Mouse (Mus musculus) ES-E14 (cell line): ENCODE results near the gene Marc1. TPM values are rescaled to one million over a fixed set of nuclear protein-coding genes. Genes with fewer than 3 reads are reported as not detected.

Experiments used
- DNase-seq: peaks from one replicate; pipeline ENCODE4 v3.0.0-alpha.2; 2013; ENCODE audit warnings: low read depth, low spot score
- H3K27ac ChIP-seq: 2 replicates; pipeline ENCODE4 v1.5.1; 2012; ENCODE audit warnings: low read depth, mild to moderate bottlenecking, low read length, moderate library complexity, mixed read lengths; ENCODE audit not compliant: poor library complexity, insufficient read depth, severe bottlenecking
- H3K36me3 ChIP-seq: 2 replicates; pipeline ENCODE4 v1.6.1; 2012; ENCODE audit warnings: mild to moderate bottlenecking, low read length, moderate library complexity, mixed read lengths; ENCODE audit not compliant: control insufficient read depth, poor library complexity, insufficient read depth, severe bottlenecking
- H3K4me1 ChIP-seq, 2 experiments: fragments of 150-350 bp in 1 of 2; sonication (generic) in 1 of 2; 2 replicates each; pipeline ENCODE4 v1.6.1; 2012; ENCODE audit warnings: low read length in 2 of 2, mild to moderate bottlenecking in 1 of 2, mixed read lengths in 1 of 2; ENCODE audit not compliant: control insufficient read depth in 2 of 2, insufficient read depth in 2 of 2, poor library complexity in 1 of 2
- H3K4me3 ChIP-seq, 2 experiments: fragments of 150-350 bp in 1 of 2; sonication (generic) in 1 of 2; 2 replicates each; pipeline ENCODE4 v1.5.1; 2012; ENCODE audit warnings: low read length in 2 of 2, low read depth in 1 of 2, mild to moderate bottlenecking in 1 of 2, mixed read lengths in 1 of 2; ENCODE audit not compliant: insufficient read depth in 1 of 2, poor library complexity in 1 of 2, severe bottlenecking in 1 of 2
- H3K9ac ChIP-seq: 2 replicates; pipeline ENCODE4 v1.6.1; 2012; ENCODE audit warnings: low read depth, mild to moderate bottlenecking, low read length, mixed read lengths; ENCODE audit not compliant: poor library complexity, insufficient read depth, severe bottlenecking
- H3K9me3 ChIP-seq: fragments of 150-350 bp; sonication (generic); 2 replicates; pipeline ENCODE4 v1.6.1; 2012; ENCODE audit warnings: low read depth, mild to moderate bottlenecking, low read length; ENCODE audit not compliant: control insufficient read depth, insufficient read depth
- CHD2 ChIP-seq: IDR thresholded peaks from 2 replicates; pipeline ENCODE4 v1.6.1; 2014; ENCODE audit warnings: mild to moderate bottlenecking, low read depth, low read length, inconsistent platforms
- HCFC1 ChIP-seq: IDR thresholded peaks from 2 replicates; pipeline ENCODE4 v1.6.1; 2012; ENCODE audit warnings: low read length, inconsistent platforms, borderline replicate concordance; ENCODE audit not compliant: insufficient read depth
- MAFK ChIP-seq: IDR thresholded peaks from 2 replicates; pipeline ENCODE4 v1.6.1; 2014; ENCODE audit warnings: mild to moderate bottlenecking, low read depth, low read length, inconsistent platforms; ENCODE audit not compliant: insufficient read depth
- ZC3H11A ChIP-seq: IDR thresholded peaks from 2 replicates; pipeline ENCODE4 v1.6.1; 2012; ENCODE audit warnings: low read depth, mild to moderate bottlenecking, inconsistent platforms, low read length, borderline replicate concordance
- ZNF384 ChIP-seq: IDR thresholded peaks from 2 replicates; pipeline ENCODE4 v1.6.1; 2012; ENCODE audit warnings: low read depth, low read length, inconsistent platforms
- in situ Hi-C, 2 experiments: fragments of 600-800 bp; cut with MboI; formaldehyde crosslinking; loops; one replicate each; pipeline ENCODE4 v1.15.1; 2025; ENCODE audit warnings: low sequenced_read_pairs in 2 of 2, inconsistent platforms in 1 of 2; ENCODE audit not compliant: unreplicated experiment in 2 of 2
- total RNA-seq: library from RNA; depleted of rRNA; stranded (reverse); fragments of 300-350 nt; gene quantifications from 2 replicates; pipeline ENCODE4 v1.2.3, GENCODE M21; 2012

Gene Marc1
- total RNA-seq, 1 experiment, result 0.18 TPM

- no peak for DNase-seq
- no peak overlapping the region for H3K4me3 ChIP-seq
- in situ Hi-C loops, result loop anchor here (25.0 kb wide), 1 partner anchor 500 kb away; no protein-coding TSS in a partner anchor
Measured at GRCm38 (mm10) chr1:184761988-184762387, 49.1 kb downstream of the Marc1 start.

GRCm38 (mm10) chr1:184752671-184753070 lies 58.4 kb downstream of the Marc1 start:
- Histone ChIP-seq H3K4me3 (no peak overlapping the region), H3K4me1 (no peaks in the 10 kb centered on the region), H3K36me3 (no peaks in the 10 kb centered on the region), H3K9ac (no peak overlapping the region), H3K9me3 (no peaks in the 10 kb centered on the region), H3K27ac (no peak overlapping the region)
- no peak for DNase-seq
- TF ChIP-seq ZC3H11A (no peak), CHD2 (no peak), ZNF384 (no peak), HCFC1 (no peak), MAFK (no peak)
- in situ Hi-C loops, result loop anchor here (25.0 kb wide), 1 partner anchor 490 kb away; no protein-coding TSS in a partner anchor

More at GRCm38 (mm10) chr1:184761988-184762387, 49.1 kb downstream of the Marc1 start:
- Histone ChIP-seq H3K9ac (no peak overlapping the region), H3K9me3 (no peaks in the 10 kb centered on the region), H3K27ac (no peak overlapping the region), H3K36me3 (no peaks in the 10 kb centered on the region), H3K4me1 (no peaks in the 10 kb centered on the region)
- TF ChIP-seq ZNF384 (no peak), MAFK (no peak), CHD2 (no peak), HCFC1 (no peak), ZC3H11A (no peak)

GRCm38 (mm10) chr1:184750114-184750664 lies 60.9 kb downstream of the Marc1 start:
- no peak for TF ChIP-seq ZC3H11A
- TF ChIP-seq HCFC1, result no peak
- no peak for TF ChIP-seq MAFK
- TF ChIP-seq ZNF384, result no peak
- TF ChIP-seq CHD2, result no peak
- H3K27ac ChIP-seq, result no peak overlapping the region
- no peaks in the 10 kb centered on the region for H3K9me3 ChIP-seq
- H3K36me3 ChIP-seq, result no peaks in the 10 kb centered on the region
- DNase-seq, result no peak
- in situ Hi-C loops, result loop anchor here (25.0 kb wide), 1 partner anchor 488 kb away; no protein-coding TSS in a partner anchor
- H3K9ac ChIP-seq, result no peak overlapping the region
- H3K4me1 ChIP-seq, result no peaks in the 10 kb centered on the region
- H3K4me3 ChIP-seq, result no peak overlapping the region

- Histone ChIP-seq H3K4me1 (no peaks in the 10 kb centered on the region), H3K27ac (no peak overlapping the region), H3K9me3 (no peaks in the 10 kb centered on the region), H3K36me3 (no peaks in the 10 kb centered on the region), H3K4me3 (no peak overlapping the region), H3K9ac (no peak overlapping the region)
- in situ Hi-C loops, result no loop called here
- no peak for DNase-seq
- no peak for TF ChIP-seq ZC3H11A
- no peak for TF ChIP-seq CHD2
- no peak for TF ChIP-seq MAFK
- no peak for TF ChIP-seq ZNF384
- TF ChIP-seq HCFC1, result no peak
Measured at GRCm38 (mm10) chr1:184748692-184749152, 62.4 kb downstream of the Marc1 start.
